Mouse (Mus musculus) G1E (cell line): ENCODE results near the gene Gm26620. TPM values are rescaled to one million over a fixed set of nuclear protein-coding genes. Genes with fewer than 3 reads are reported as not detected.

Experiments
- ATAC-seq: 2 replicates; pipeline ENCODE4 v1.8.0; 2016; ENCODE audit warnings: mild to moderate bottlenecking; ENCODE audit not compliant: insufficient number of reproducible peaks, poor library complexity, low FRiP score, severe bottlenecking; ENCODE audit errors: extremely low read depth
- DNase-seq: peaks from one replicate; pipeline ENCODE4 v3.0.0; 2012; ENCODE audit warnings: low spot score
- H3K27me3 ChIP-seq: 2 replicates; pipeline ENCODE4 v1.6.1; 2012; ENCODE audit warnings: mild to moderate bottlenecking, low read length, inconsistent platforms; ENCODE audit not compliant: insufficient read depth
- H3K36me3 ChIP-seq: replicated peaks from 2 replicates; pipeline ENCODE3; 2012; ENCODE audit warnings: mild to moderate bottlenecking, inconsistent platforms
- H3K4me1 ChIP-seq: 2 replicates; pipeline ENCODE4 v1.6.1; 2012; ENCODE audit warnings: low read depth, low read length, inconsistent platforms, mixed read lengths; ENCODE audit not compliant: insufficient read depth
- H3K4me3 ChIP-seq: 2 replicates; pipeline ENCODE4 v1.5.1; 2012; ENCODE audit warnings: low read depth, mild to moderate bottlenecking, inconsistent platforms, low read length, moderate library complexity, mixed read lengths
- H3K9me3 ChIP-seq: replicated peaks from 2 replicates; pipeline ENCODE4 v1.6.1; 2012; ENCODE audit warnings: inconsistent platforms
- CTCF ChIP-seq: IDR thresholded peaks from 2 replicates; pipeline ENCODE4 v1.5.1; 2012; ENCODE audit warnings: low read depth, low read length, inconsistent platforms, mixed read lengths
- GATA1 ChIP-seq: IDR thresholded peaks from 2 replicates; pipeline ENCODE4 v1.6.1; 2012; ENCODE audit warnings: borderline replicate concordance, low read length, inconsistent platforms, mixed read lengths
- GATA2 ChIP-seq: IDR thresholded peaks from 2 replicates; pipeline ENCODE4 v1.6.1; 2012; ENCODE audit warnings: low read depth, low read length, inconsistent platforms, borderline replicate concordance
- POLR2AphosphoS5 ChIP-seq: IDR thresholded peaks from 2 replicates; pipeline ENCODE4 v1.6.1; 2012; ENCODE audit warnings: low read depth, low read length, inconsistent platforms; ENCODE audit not compliant: insufficient replicate concordance
- TAL1 ChIP-seq: conservative IDR thresholded peaks from 2 replicates; pipeline ENCODE4 v1.6.1; 2012; ENCODE audit warnings: low read depth, low read length, inconsistent platforms, mixed read lengths
- polyA plus RNA-seq: library from polyadenylated mRNA; stranded (reverse); fragments of >175 nt; gene quantifications from 2 replicates; pipeline ENCODE4 v1.2.3, GENCODE M21; 2012
- total RNA-seq, 2 experiments: library from RNA; stranded (forward) in 1 of 2; stranded (reverse) in 1 of 2; fragments of 200-1000 nt in 1 of 2; fragments of >200 nt in 1 of 2; fragmentation: Nextera tagmentation in 1 of 2; gene quantifications; 2 replicates each; pipeline ENCODE4 v1.2.3; 2014 to 2017

Gm26620 gene
- total and polyA plus RNA-seq, 3 experiments, result 0.76 to 1.1 (median 0.90) TPM

DNA sequence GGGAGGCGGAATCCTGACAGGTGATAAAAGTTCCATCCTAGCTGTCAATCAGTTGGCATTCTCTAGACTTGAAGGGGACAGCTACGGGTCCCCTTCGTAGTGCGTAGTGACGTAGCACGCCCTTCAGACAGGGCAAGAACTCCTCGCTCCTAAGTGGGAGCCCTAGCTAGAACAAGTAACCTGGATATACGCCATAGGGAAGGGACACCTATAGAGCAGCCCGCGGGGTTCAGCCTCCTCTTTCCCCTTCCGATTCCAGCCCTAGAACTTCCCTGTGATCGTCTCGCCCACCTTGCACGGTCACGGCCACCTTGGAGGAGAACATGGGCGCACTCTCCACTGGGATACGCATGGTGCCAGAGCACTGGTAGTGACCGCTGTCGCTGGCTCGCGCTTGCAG, 23.5 kb downstream of the Gm26620 start:
- Histone ChIP-seq H3K36me3 (no peaks in the 10 kb centered on the region), H3K9me3 (peaks cover 10% of the 10 kb centered on the region), H3K4me1 (no peaks in the 10 kb centered on the region; the same call in 1 of the 2 replicates), H3K27me3 (peaks cover 36% of the 10 kb centered on the region), H3K4me3 (no peak overlapping the region)
- ATAC-seq (no peak), DNase-seq (no peak)
- no peak for TF ChIP-seq GATA1
- TF ChIP-seq POLR2AphosphoS5, result no peak
- no peak for TF ChIP-seq TAL1
- no peak for TF ChIP-seq GATA2
- TF ChIP-seq CTCF, result no peak

DNA sequence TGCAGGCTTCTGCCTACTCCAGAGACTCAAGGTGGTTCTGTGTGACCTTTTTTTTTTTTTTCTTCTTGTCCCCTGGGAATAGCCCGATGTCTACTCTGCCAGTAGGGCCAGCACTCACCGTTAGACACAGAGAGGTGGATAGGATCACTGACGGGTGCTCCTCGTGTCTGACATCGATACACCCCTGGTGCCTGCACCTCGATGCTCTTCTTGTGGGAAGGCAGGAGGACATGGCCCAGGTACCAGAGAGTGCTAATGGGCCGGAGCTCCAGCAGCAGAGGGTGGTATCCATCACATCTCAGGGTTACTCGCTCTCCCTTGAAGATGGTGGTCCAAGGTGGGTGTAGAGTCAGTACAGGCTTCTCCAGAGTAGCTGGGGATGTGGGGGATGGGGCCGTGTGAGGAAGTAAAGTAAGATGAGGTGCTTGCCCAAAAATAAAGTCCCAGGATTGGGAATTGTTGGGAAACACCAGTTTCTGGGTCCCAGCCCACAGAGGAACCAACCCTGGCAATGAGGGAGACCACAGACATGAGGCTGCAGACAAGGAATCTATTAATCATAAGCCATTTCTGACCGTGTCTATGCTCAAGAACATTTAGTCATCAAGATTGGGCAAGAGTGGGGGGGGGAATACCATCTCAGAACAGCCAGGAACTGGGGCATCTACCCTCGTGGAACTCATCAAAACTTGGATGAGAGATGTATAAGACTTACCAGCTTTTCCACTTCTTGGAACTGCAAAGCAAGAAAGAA, 27.2 kb downstream of the Gm26620 start:
- TF ChIP-seq POLR2AphosphoS5 (no peak), GATA1 (no peak), GATA2 (no peak), CTCF (no peak), TAL1 (no peak)
- ATAC-seq (no peak), DNase-seq (no peak)
- Histone ChIP-seq H3K4me1 (no peaks in the 10 kb centered on the region; the same call in 1 of the 2 replicates), H3K4me3 (no peak overlapping the region), H3K9me3 (peaks cover 10% of the 10 kb centered on the region), H3K36me3 (no peaks in the 10 kb centered on the region), H3K27me3 (peaks cover 43% of the 10 kb centered on the region)

DNA sequence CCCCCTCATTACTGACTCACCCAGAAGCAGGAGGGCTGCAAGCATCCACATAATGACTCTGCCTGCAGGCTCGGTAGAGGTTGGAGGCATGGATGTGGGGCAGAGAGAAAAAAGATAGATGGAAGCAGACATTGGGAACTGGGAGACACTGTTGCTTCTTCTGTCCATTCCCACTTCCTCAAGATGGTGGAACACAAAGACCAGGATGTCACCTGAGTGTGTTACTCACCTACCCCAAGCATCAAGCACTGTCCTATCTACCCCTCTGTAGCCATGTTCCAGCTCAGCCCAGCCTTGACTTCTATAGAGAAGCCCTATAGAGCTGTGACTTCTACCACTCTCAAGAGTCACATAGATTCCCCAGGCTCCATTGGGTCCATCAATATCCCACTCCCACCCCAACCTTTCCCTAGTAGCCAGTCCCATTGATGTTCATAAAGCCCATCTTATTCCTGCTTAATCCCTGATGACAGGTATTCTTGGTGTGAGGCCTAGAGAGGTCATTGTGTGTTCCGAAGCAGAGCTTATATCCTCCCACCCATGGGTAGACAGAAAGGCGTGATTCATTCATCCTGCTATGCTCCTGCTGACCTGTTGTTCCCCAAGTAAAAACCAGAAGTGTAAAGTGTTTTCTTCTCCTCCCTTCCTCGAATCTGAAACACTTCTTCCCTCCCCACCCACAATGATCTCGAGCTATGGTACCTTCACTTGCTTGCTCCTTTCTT, 28.2 kb downstream of the Gm26620 start, which contains the start of gene Fcrlb:
Gene Fcrlb (minus strand): TSS at position 51 of the 725 bp plus-strand sequence.
- Histone ChIP-seq H3K4me1 (no peaks in the 10 kb centered on the region; the same call in 1 of the 2 replicates), H3K4me3 (no peak within 1 kb of the TSS), H3K36me3 (no peaks in the 10 kb centered on the region), H3K27me3 (peaks cover 38% of the 10 kb centered on the region), H3K9me3 (peaks cover 2% of the 10 kb centered on the region; the same call in 1 of the 2 replicates)
- DNase-seq (no peak), ATAC-seq (no peak)
- TF ChIP-seq GATA2 (no peak), POLR2AphosphoS5 (no peak), GATA1 (no peak), TAL1 (no peak), CTCF (no peak)

DNA sequence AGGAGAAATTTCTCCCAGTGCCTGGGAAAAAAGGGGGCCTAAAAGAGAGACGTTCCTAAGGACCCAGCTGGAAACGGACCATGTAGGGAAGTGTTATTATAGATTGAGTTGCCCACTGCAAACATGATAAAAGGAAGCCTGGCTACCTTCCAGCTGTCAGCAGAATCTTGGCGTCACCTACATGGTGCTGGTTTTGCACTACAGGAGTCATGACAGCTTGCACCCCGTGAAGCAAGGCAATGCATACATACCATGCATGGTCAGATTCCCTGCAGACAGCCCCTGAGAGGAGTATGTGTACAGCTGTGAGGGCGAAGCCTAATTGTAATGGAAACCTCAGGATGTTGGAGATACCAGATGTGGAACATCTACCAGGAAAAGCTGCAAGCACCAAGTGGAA, 30.8 kb downstream of the Gm26620 start:
- Histone ChIP-seq H3K36me3 (no peaks in the 10 kb centered on the region), H3K4me1 (no peaks in the 10 kb centered on the region; the same call in 1 of the 2 replicates), H3K27me3 (peaks cover 35% of the 10 kb centered on the region), H3K4me3 (no peak overlapping the region), H3K9me3 (no peaks in the 10 kb centered on the region)
- ATAC-seq (no peak), DNase-seq (no peak)
- no peak for TF ChIP-seq POLR2AphosphoS5
- TF ChIP-seq CTCF, result no peak
- TF ChIP-seq GATA2, result no peak
- no peak for TF ChIP-seq GATA1
- TF ChIP-seq TAL1, result no peak

DNA sequence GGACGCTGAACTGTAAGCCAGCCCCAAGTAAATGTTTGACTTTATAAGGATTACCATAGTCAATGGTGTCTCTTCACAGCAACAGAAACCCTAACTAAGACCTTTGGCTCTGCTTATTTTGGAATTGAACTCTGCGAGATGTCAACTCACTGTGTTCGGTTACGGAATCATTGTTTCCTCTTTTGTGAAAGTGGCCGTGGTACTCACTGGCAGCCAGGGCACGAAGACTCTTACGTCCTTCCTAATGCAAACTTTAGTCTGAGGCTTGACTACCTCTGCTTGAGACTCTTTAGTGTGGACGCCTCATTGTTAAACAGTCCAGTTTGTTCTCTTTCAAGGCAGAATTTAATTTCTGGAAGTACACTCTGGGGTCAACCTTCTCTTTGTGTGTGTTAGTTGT, 34.4 kb downstream of the Gm26620 start:
- no peak overlapping the region for H3K4me3 ChIP-seq
- no peak for ATAC-seq

DNA sequence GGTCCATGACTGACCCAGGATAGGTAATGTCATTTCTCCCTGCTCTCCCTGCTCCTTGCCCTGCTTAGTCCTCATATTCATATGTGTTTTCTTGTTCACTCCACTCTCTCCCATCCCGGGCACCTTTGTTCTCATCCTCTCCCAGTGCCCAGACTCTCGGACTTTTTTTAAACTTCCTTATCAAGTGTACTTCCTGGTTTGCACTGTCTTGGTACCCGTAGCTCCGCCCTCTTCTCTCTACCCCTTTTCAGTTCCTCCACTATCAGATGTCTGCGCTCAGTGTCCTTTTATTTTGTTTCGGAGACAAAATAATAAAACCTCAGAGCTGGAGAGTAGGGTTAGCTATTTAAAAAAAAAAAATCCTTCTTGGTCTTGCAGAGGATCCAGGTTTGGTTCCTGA, 39.6 kb downstream of the Gm26620 start:
- TF ChIP-seq CTCF, result no peak
- no peak for TF ChIP-seq GATA1
- no peak for TF ChIP-seq POLR2AphosphoS5
- no peak for TF ChIP-seq TAL1
- no peak for TF ChIP-seq GATA2
- H3K9me3 ChIP-seq, result no peaks in the 10 kb centered on the region
- peaks cover 16% of the 10 kb centered on the region for H3K27me3 ChIP-seq
- peak overlapping the region; percentile 64 for H3K4me3 ChIP-seq
- H3K4me1 ChIP-seq, result peaks cover 23% of the 10 kb centered on the region
- H3K36me3 ChIP-seq, result no peaks in the 10 kb centered on the region
- DNase-seq (peak; percentile 71), ATAC-seq (peak; percentile 93)

More for the DNA sequence above, 34.4 kb downstream of the Gm26620 start:
- no peak for DNase-seq
- Histone ChIP-seq H3K4me1 (peaks cover 13% of the 10 kb centered on the region), H3K9me3 (no peaks in the 10 kb centered on the region), H3K27me3 (peaks cover 24% of the 10 kb centered on the region), H3K36me3 (no peaks in the 10 kb centered on the region)
- TF ChIP-seq CTCF, result no peak
- no peak for TF ChIP-seq GATA2
- TF ChIP-seq TAL1, result no peak
- no peak for TF ChIP-seq GATA1
- no peak for TF ChIP-seq POLR2AphosphoS5
